Mouse (Mus musculus): ENCODE results near the gene Stard5. TPM values are rescaled to one million over a fixed set of nuclear protein-coding genes. Genes with fewer than 3 reads are reported as not detected.
A peak's percentile ranks its signal among the peaks of the same experiment; 100 is the strongest.

Stard5 gene
- polyA plus RNA-seq, 1 experiment = 14.3 TPM

DNA sequence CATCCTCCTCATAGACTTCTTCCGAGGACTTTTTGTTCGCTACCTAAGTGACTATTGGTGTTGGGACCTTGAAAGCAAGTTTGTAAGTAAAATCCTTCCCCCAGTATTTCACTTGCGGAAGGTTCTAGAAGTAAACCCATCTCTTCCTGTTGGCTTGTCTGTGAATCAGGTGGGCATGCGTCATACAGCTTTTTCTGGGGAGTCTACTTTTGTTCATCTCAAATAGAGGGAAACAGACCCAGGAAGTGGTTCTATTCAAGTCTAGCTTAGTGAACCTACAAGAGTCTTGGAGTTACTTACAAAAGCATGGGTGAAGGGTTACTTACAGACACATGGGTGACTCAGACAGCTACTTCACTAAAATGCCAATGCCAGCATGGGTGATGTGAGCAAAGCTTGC is 21.9 kb upstream of the Stard5 start:
- no peak for DNase-seq
- Histone ChIP-seq H3K4me1 (ENCODE audit: control insufficient read depth, insufficient read depth, low read length) (no peaks in the 10 kb centered on the region), H3K4me3 (replicated peaks; ENCODE audit: extremely low read depth, low read depth, low read length) (no peak overlapping the region)
- WGBS = 93% methylated on average over 4 of the region's 4 CpGs
- TF ChIP-seq POLR2A (IDR thresholded peaks at IDR 0.05; ENCODE audit: borderline replicate concordance, extremely low read depth, low read depth, low read length) = no peak
- TF ChIP-seq CTCF (IDR thresholded peaks at IDR 0.05; ENCODE audit: insufficient read depth, low read length) = no peak

DNA sequence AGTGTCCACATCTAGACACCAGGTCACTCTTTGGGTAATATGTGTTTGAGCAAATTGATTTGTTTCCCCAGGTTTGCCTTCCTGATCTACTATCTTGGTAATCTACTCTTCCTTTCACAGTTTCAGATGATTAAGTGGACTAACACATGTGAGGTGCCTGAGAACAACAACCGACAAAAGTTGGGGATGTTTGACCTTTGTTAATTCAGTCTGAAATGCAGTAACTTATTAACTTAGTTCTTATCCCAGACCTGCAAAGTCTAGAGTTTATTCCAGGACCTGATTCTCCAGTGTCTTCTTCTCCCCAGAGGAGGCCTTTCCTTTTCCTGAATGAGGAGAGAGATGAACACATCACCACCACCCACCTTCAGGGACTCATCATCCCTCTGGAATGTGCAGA is 19.9 kb upstream of the Stard5 start:
- Histone ChIP-seq H3K4me3 (replicated peaks; ENCODE audit: extremely low read depth, low read depth, low read length) (no peak overlapping the region), H3K4me1 (ENCODE audit: control insufficient read depth, insufficient read depth, low read length) (no peaks in the 10 kb centered on the region)
- TF ChIP-seq CTCF (IDR thresholded peaks at IDR 0.05; ENCODE audit: insufficient read depth, low read length) (no peak), POLR2A (IDR thresholded peaks at IDR 0.05; ENCODE audit: borderline replicate concordance, extremely low read depth, low read depth, low read length) (no peak)
- DNase-seq = no peak
- 55% methylated on average over 1 of the region's 1 CpGs for WGBS

GRCm38 (mm10) chr7:83615272-83615671 is 16.5 kb upstream of the Stard5 start:
- H3K4me1 ChIP-seq (ENCODE audit: control insufficient read depth, insufficient read depth, low read length) = no peaks in the 10 kb centered on the region; the same call in 1 of the 2 replicates
- no peak overlapping the region for H3K4me3 ChIP-seq (replicated peaks; ENCODE audit: extremely low read depth, low read depth, low read length)
- WGBS = 95% methylated on average over 3 of the region's 3 CpGs
- no peak for DNase-seq
- TF ChIP-seq POLR2A (IDR thresholded peaks at IDR 0.05; ENCODE audit: borderline replicate concordance, extremely low read depth, low read depth, low read length) (no peak), CTCF (IDR thresholded peaks at IDR 0.05; ENCODE audit: insufficient read depth, low read length) (no peak)

- TF ChIP-seq POLR2A (IDR thresholded peaks at IDR 0.05; ENCODE audit: borderline replicate concordance, extremely low read depth, low read depth, low read length) (no peak), CTCF (IDR thresholded peaks at IDR 0.05; ENCODE audit: insufficient read depth, low read length) (0 out of 2 replicates have a peak, but pooled peaks have one; percentile 19)
- 76% methylated on average over 8 of the region's 8 CpGs for WGBS
- Histone ChIP-seq H3K4me3 (replicated peaks; ENCODE audit: extremely low read depth, low read depth, low read length) (no peak overlapping the region), H3K4me1 (ENCODE audit: control insufficient read depth, insufficient read depth, low read length) (no peaks in the 10 kb centered on the region; the same call in 1 of the 2 replicates)
- no peak for DNase-seq
Observed at GRCm38 (mm10) chr7:83615815-83616214, 15.9 kb upstream of the Stard5 start.

DNA sequence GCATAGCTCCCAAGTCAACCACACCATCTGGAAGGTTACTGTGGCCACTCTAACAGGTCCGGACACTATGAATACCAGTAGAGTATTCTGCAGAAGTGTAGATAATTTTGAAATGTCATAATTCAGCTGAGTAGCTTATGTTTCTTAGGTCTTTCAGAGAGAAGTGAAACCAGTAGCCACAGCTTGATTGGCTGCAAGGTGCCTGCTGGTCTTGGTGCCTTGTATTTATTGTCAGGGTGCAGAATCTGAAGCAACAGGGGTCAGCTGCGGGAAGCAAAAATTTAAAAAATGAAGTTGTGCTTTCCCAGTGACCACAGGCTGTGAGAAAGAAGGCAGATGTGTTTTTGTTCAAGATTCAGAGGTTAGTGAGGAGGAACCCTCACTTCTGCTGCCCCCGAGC is 15.5 kb upstream of the Stard5 start:
- H3K4me1 ChIP-seq (ENCODE audit: control insufficient read depth, insufficient read depth, low read length) = no peaks in the 10 kb centered on the region; the same call in 1 of the 2 replicates
- H3K4me3 ChIP-seq (replicated peaks; ENCODE audit: extremely low read depth, low read depth, low read length) = no peak overlapping the region
- TF ChIP-seq POLR2A (IDR thresholded peaks at IDR 0.05; ENCODE audit: borderline replicate concordance, extremely low read depth, low read depth, low read length) (no peak), CTCF (IDR thresholded peaks at IDR 0.05; ENCODE audit: insufficient read depth, low read length) (no peak)
- 75% methylated on average over 3 of the region's 3 CpGs for WGBS
- DNase-seq = no peak

GRCm38 (mm10) chr7:83618709-83619108 is 13.1 kb upstream of the Stard5 start:
- TF ChIP-seq CTCF (IDR thresholded peaks at IDR 0.05; ENCODE audit: insufficient read depth, low read length) (no peak), POLR2A (IDR thresholded peaks at IDR 0.05; ENCODE audit: borderline replicate concordance, extremely low read depth, low read depth, low read length) (no peak)

DNA sequence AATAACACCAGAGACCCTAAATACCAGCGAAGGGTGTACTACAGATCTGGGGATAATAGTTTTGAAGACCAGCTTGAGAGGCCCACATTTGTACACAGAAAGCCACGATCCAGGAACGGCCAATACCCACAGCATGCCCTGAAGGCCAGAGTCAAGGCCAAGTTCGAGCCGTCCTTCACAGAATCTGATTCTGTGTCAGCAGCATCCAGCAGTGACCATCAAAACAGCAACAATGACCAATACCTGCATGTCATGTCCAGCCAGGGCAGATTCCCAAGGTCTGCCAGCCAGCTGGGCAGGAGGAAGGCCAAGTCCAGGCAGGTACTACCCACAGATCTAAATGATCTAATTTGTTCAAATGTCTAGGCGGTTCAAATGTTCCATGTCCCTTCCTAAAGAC is 9.2 kb upstream of the Stard5 start:
- no peak overlapping the region for H3K4me3 ChIP-seq (replicated peaks; ENCODE audit: extremely low read depth, low read depth, low read length)
- H3K4me1 ChIP-seq (ENCODE audit: control insufficient read depth, insufficient read depth, low read length) = no peaks in the 10 kb centered on the region
- no peak for TF ChIP-seq CTCF (IDR thresholded peaks at IDR 0.05; ENCODE audit: insufficient read depth, low read length)
- TF ChIP-seq POLR2A (IDR thresholded peaks at IDR 0.05; ENCODE audit: borderline replicate concordance, extremely low read depth, low read depth, low read length) = no peak
- 87% methylated on average over 6 of the region's 6 CpGs for WGBS
- no peak for DNase-seq

More at GRCm38 (mm10) chr7:83618709-83619108, 13.1 kb upstream of the Stard5 start:
- no peak for DNase-seq
- WGBS = 92% methylated on average over 1 of the region's 1 CpGs
- Histone ChIP-seq H3K4me3 (replicated peaks; ENCODE audit: extremely low read depth, low read depth, low read length) (no peak overlapping the region), H3K4me1 (ENCODE audit: control insufficient read depth, insufficient read depth, low read length) (no peaks in the 10 kb centered on the region; the same call in 1 of the 2 replicates)

GRCm38 (mm10) chr7:83624065-83624464 is 7.7 kb upstream of the Stard5 start:
- WGBS = 84% methylated on average over 1 of the region's 1 CpGs
- Histone ChIP-seq H3K4me3 (replicated peaks; ENCODE audit: extremely low read depth, low read depth, low read length) (no peak overlapping the region), H3K4me1 (ENCODE audit: control insufficient read depth, insufficient read depth, low read length) (no peaks in the 10 kb centered on the region)
- TF ChIP-seq POLR2A (IDR thresholded peaks at IDR 0.05; ENCODE audit: borderline replicate concordance, extremely low read depth, low read depth, low read length) (no peak), CTCF (IDR thresholded peaks at IDR 0.05; ENCODE audit: insufficient read depth, low read length) (no peak)
- no peak for DNase-seq

GRCm38 (mm10) chr7:83626557-83627257 is 5.1 kb upstream of the Stard5 start:
- no peak for TF ChIP-seq CTCF (IDR thresholded peaks at IDR 0.05; ENCODE audit: insufficient read depth, low read length)
- TF ChIP-seq POLR2A (IDR thresholded peaks at IDR 0.05; ENCODE audit: borderline replicate concordance, extremely low read depth, low read depth, low read length) = no peak
- peaks cover 2% of the 10 kb centered on the region; the same call in 1 of the 2 replicates for H3K4me1 ChIP-seq (ENCODE audit: control insufficient read depth, insufficient read depth, low read length)
- 75% methylated on average over 8 of the region's 8 CpGs for WGBS

DNA sequence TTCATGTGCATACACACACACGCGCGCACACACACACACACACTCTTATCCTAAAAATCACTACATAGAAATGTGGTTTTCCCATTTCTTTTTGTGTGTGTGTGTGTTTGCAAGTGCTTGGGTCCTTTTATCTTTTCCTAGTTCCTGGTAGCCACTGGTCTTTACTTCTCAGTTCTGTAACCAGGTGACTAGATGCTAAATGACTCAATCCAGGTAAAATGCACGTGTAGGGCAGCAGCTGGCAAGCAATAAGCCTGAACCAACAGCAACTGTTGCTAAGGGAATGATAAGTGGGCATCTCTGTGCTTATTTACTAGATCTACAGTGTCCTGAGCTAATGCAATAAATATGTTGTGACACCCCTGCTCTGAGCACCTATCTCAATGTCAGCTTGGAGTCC is 4.4 kb upstream of the Stard5 start:
- peaks cover 2% of the 10 kb centered on the region; the same call in 1 of the 2 replicates for H3K4me1 ChIP-seq (ENCODE audit: control insufficient read depth, insufficient read depth, low read length)
- 82% methylated on average over 4 of the region's 4 CpGs for WGBS
- no peak overlapping the region for H3K4me3 ChIP-seq (replicated peaks; ENCODE audit: extremely low read depth, low read depth, low read length)
- TF ChIP-seq POLR2A (IDR thresholded peaks at IDR 0.05; ENCODE audit: borderline replicate concordance, extremely low read depth, low read depth, low read length) (no peak), CTCF (IDR thresholded peaks at IDR 0.05; ENCODE audit: insufficient read depth, low read length) (no peak)
- DNase-seq = no peak

More at GRCm38 (mm10) chr7:83626557-83627257, 5.1 kb upstream of the Stard5 start:
- DNase-seq = no peak
- H3K4me3 ChIP-seq (replicated peaks; ENCODE audit: extremely low read depth, low read depth, low read length) = no peak overlapping the region
